Mouse (Mus musculus) thymus, postnatal 36 days (tissue): ENCODE results near the gene Bmp7.

ENCODE experiments used
- DNase-seq, 2 experiments: peaks; one replicate each; pipeline ENCODE4 v3.0.0; 2022; ENCODE audit warnings: mixed read lengths in 2 of 2

Gene Bmp7

DNA sequence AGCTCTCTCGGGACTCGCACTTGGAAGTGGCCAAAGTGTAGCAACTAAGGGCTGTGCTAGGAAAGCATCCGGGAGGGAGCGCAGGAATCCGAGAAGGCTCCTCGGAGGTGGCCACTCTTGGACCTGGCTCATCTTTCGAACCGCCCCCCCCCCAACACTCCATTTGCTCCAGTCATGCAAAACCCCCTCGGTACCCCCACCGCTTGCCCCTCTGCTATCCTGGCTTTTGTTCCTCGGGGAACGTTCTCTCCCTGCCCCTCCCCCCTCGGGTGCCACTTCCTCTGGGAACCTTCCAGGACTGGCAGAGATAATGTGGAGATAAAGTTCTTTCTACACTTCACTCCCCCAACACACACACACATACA is 660 bp upstream of the Bmp7 start:
- no peak for DNase-seq

DNA sequence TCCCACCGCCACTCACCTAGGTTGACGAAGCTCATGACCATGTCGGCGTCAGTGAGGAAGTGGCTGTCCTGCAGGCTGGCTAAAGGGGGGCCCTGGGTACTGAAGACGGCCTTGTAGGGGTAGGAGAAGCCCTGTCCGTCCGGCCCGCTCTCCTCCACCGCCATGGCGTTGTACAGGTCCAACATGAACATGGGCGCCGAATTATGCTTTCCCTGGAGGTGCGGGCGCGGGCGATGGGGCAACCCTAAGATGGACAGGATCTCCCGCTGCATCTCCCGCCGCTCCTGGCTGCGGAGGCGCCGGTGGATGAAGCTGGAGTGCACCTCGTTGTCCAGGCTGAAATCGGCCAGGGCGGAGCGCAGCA is 500 bp downstream of the Bmp7 start:
- DNase-seq, result no peak

DNA sequence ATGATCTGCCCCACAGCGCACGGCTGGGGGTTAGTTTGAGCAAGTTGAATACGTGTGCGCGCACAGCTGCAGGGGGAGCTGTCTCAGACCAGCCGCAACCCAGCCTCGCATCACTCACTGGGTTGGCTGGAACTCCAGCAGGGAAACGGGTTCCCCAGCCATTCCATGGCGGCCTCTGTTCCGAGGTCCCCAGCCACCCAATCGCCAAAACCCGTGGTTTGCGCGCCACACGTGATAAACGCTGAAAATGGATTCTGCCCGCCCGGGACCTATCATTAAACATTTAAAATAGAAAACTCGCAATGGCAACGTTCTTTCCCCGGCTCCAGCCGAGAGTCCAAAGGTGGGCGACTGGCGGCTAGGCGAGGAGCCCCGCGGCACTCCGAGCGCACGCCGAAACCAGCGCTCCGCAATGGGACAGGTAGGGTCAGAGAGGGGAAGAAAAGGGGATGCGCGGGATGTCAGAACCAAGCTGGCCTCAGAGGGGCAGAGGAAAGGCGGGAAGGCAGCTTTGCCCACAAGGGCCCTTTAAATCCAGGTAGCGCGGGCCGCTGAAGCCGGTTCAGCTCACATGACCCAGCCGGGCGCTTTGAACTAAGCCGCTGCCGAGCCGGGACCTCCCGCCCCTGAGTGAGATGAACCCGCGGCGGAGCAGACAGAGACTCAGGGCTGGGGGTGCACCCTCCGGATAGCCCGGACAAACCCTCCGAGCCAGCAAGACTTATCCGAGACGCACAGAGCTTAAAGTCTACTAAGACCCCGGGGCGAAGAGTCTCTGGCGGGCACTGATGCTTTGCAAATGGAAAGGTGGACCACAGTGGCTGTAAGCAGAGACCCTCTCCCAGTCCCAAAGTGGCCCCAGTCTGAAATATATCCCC is 1.1 kb downstream of the Bmp7 start:
- peak; percentile 60 to 72 for DNase-seq

DNA sequence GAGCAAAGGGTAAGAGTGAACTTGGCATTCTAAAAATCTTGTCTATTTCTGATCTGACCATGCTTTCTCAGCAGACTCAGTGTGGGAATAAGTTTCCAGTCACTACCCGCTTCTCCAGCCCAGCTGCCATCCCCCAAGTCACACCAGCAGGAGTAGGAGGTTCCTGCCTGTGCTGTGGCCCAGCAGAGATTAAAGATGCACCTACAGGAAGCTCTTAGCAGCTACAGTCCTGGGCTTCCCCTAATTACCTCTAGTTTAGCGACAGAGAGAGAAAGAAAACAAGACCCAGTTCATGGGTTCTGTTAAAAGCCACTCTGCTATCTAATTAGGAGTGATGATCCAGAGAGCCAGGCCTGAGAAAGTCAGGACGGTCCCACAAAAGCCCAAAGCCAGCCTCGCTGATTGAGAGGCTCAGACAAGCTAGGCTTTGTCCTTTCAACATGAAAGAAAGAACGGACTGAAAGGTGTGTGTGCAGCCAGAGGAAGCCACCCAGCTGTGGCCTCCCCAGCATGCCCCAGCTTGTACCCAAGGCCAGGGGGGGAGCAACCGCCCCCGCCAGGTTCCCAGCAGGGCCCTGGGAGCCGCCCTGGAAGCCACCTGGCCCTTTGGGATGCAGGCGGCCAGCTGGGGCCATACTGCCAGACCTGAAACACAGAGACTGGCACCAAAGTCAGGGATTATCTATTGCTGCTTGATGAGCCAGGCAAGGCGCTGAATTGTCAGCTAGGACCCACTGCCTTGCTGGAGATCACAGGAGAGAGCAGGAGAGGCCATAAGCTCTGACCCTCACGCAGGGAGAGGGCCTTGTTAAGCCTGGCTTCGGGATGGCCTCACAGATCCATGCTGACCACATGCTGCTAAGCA is 2.6 kb downstream of the Bmp7 start:
- DNase-seq, result peak; percentile 20 to 42

DNA sequence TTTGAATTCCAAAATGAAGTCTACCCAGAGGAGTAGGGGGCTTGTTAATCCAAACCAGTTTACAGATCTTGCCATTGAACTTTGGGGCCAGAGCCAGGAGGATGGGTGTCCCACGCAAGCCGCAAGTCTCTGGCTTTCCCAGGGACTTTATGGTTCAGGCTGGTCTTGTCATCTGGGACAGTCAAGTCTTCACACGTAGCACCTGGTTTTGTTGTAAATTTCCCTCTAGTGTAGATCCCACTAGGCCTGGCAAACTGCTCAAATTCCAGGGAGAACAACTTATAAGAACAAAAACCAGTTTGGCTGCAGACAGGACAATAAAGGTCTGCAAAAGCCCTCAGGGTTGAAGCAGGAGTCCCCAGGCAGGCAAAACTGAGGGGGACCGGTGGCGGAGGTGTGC is 3.3 kb downstream of the Bmp7 start:
- DNase-seq, result no peak

DNA sequence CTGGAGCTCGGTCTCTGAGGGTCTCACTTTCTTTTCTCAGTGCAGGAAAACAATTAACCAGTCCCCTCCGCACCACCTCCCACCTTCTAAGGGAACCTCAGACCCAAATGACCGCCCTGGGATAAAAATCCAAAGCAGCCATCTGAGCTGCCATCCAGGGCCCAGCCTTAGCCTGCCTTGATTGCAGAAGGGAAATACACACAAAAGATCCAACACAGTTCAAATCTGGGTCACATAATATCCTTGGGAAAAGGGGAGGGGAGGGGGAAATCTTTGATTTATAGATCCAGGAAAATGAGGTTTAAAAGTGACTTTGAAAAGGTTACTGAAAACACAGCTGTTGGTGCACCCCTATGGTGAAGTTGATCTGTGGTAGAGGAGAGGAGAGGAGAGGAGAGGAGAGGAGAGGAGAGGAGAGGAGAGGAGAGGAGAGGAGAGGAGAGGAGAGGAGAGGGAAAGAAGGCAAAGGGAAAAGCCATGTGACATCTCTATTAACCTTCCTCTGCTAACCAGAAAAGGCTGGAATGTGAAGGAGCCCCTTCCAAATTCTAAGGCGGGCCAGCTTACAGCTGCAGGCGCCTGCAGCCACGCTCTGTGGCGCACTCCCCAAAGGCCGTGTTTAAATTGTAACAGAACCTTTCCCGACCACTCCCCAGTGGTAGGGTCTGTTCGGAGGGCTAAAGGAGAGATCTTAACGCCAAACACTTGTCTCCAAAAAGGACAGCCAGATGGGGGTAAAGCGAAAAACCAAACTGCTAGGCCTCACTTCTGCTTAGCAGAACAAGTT is 4.2 kb downstream of the Bmp7 start:
- DNase-seq, result no peak

DNA sequence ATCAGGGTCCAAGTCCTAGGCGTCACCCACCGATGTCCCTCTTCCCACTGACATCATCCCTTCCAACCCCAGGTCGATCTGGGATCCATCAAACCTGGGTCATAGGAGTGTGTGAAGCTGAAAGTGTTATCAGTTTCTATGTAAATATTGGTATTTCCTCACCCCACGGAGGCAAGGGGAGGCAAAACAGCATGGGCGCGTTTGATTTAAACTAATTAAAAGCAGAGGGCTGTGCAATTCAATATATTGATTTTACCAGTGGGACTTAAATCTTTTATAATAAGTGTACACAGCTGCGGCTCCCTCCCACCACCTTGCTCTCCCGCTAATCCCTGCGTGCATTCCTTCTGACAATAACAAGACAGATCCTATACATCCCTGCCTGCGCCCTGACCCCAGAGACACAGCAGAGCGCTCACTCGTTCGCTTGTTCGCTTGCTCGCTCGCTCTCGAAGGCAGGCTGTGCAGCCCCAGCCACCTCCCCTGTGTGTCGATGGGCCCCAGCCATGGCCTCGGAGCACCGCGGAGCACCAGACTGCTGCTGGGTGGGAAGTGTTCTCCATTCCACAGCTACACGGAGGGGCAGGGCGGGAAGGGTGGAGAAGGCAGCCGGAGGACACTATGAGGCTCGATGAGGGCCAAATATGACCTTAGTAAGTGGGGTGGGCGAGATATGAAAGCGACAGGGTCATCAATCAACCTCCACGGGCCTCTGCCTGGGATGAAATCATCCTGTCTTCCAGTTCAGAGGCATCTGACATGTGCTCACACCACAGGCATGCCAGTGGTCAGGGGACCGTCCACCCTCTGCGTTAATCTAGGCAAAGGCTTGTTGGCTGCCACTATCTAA is 5.0 kb downstream of the Bmp7 start:
- DNase-seq, result no peak

DNA sequence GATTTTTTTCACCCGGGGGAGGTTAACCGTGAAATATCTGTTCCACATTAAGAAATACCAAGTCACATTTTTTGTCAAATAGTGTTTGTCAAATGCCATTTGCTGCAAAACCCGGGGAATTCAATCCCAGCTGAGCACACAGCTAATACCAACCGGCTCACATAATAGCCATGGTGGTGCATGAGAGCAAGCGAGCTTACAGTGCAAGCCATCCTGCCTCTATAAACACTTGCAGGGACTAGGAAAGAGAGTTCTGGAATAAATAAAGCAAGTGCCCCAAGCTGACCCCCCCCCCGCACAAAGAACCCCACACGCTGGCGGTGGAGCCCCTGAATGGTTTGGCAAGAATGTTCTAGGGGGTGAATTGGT is 5.7 kb downstream of the Bmp7 start:
- DNase-seq, result no peak

DNA sequence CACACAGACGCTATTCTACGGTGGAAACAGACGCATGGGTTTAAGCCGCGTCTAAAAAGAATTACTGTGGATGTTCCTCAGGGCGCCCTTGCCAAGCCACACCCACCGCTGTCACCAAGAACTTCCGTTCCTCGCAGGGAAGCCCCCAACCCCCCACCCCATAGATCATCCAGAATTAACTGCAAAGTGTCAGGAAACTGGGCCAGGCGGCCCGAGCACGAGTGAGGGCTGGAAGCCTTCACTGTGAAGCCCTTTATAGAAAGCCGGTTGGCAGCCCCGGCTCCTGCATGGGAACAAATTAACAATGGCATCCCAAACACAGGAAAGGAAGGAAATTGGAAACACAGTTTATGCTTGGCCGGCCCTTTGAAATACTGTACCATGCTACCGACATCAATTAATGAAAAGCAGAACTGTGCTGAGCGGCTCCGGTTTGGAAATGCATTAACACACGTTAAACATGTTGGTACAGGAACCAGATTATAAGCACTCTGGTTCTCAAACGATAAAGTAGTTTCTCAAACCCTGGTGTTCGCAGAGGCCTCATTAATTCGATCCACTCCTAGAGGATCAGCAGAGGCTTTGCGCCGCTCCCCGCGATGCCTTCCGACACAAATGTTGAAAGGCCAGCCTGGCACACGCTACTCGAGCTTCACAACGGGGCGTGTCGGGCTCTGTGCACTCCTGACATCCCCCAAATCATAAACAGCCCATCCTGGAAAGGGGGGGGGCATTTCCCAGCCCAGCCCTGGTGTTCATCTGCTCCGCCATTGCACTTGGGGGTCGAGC is 6.3 kb downstream of the Bmp7 start:
- peak; percentile 48 to 62 for DNase-seq

DNA sequence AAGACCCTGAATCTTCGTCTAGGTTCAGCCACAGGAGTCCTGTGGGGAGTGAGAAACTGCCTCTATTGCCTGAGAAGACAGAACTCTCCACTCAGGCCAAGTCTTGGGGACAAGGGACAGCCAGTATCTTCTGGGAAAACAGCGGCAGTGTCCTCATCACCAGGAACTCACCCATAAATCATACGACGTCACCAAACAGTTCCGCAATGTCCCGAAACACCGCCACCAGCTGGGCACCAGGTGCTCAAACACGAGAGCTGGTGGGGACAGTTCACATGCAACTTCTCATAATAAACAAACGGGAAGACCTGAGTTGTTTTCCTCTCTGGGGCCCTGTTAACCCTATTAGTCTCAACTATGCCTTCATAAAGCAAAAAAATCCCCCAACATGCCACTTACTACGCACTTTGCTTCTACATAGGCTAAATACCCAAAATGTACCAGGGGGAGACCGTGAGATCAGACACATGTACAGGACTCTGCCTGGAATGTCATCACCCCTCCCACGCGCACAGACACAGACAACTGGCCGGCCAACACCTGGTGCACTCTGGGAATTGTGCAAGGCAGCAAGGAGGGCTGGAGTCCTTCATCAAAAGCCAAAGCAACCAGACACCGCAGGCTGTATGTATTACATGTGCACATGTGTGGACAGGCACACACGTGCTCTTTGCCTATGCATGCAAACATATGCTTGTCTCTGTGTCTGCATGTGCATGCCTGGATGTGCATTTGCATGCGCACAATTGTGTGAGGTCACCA is 8.8 kb downstream of the Bmp7 start:
- no peak for DNase-seq

DNA sequence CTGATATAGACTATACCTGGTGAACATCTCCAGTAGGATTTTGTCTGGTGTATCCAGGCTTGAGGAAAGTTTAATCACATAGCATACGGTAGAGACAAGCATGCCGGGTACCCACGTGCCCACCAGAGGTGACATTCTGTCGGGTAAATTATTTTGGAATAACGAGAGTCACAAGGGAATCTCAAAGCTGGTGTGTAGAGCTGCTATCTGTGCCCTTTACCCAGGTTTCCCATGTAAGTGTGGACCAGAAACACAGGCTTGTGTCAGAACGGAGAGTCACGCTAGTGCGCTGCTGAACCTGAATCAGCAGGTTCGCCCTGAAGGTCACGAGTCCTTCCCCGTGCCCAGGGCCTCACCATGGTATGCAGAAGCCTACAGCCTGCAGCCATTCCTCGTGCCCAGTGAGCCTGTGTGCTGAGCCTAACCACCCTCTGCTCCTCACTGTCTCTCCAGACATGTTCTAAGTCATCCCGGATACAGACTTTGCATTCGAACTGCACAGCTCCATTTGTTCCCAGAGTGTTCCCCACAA is 10.2 kb downstream of the Bmp7 start:
- DNase-seq, result no peak

DNA sequence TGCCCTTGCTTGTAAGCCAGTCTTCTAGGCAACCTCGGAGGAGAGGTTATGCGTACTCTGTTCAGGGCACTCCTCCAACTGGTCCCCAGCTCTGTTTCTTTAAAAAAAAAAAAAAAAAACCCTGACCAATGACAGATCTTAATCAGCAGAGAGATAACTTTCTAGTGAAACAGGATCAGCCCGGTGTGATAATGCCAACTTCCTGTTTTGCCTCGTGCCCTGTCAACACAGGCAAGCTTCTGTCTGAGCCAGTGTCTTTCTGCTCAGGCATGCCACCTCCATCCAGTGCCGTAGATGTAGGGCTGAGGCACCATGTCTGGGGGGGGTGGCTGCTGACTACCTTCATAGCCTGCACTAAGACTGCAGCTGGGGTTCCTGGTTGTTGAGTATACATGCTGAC is 12.5 kb downstream of the Bmp7 start:
- DNase-seq, result peak; percentile 29 to 44

DNA sequence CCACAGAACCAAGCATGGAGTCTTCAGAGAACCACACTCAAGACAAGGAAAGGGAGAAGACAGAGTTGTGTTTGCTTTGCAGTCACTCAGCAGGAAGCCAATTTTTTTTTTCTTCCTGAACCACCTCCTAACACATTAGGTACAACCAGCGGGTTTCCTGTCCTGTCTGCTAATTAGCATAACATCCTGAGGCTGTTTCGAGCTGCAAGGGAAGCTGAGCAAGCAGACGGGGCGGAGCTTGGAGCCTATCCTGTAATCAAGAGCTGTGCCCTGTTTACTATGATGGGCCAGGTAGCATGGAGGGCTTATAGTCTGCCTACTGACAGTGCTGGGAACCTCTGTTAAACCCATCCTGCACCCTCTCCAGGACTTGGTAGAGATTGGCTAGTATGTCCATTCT is 13.8 kb downstream of the Bmp7 start:
- no peak for DNase-seq

DNA sequence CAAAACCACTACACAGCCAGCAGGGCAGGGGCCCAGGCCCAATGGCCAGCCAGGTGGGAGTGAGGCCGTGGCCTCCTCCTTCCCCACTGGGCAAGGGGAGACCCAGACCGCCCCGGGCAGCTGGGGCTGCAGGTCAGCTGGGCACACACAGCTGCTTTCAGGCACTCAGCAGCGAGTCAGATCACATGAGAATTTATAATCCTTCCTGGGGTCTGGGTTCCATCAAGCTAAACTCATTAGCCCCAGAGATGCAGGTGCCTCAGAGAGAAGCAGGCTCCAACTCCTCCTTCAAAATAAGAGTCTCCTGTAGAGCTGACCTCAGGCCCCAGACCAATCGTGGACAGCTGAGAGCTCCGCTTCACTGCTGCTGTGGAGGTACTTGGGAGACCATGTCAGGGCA is 15.2 kb downstream of the Bmp7 start:
- no peak for DNase-seq

DNA sequence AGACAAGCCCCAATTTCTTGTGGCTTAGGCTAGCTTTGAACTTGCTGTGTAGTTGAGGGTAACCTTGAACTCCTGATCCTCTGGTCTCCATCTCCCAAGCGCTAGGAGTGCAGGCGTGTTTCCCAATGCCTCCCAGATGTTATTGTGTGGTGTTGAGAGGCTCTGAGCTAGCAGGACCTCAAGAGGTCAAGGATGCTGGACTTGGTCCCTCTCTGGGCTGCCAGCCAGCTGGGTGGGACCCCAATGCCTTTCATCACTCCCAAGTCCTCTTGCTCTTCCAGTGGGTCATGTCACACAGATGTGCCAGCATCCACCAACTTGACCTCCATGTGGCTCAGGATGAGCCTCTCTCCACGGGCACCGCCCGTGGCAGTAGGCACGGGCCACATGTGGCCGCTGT is 16.9 kb downstream of the Bmp7 start:
- DNase-seq, result no peak

DNA sequence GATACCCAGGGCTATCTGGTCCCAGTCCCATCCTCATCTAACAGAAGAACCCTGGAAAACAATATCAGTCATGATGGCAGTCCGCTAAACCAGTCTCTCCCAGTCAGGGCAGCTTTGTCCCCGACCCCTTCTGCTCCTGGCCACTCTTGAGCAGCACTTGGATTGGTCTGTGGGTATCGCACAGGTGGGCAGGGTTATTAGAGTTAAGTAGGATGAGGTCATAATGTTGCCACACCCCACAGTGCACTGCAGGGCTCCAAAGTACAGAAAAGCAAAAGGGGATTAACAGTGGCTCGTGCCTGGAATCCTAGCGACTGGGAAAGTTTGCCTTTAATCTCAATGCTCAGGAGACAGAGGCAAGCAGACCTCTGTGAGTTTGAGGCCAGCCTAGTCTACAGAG is 17.5 kb downstream of the Bmp7 start:
- DNase-seq, result no peak

DNA sequence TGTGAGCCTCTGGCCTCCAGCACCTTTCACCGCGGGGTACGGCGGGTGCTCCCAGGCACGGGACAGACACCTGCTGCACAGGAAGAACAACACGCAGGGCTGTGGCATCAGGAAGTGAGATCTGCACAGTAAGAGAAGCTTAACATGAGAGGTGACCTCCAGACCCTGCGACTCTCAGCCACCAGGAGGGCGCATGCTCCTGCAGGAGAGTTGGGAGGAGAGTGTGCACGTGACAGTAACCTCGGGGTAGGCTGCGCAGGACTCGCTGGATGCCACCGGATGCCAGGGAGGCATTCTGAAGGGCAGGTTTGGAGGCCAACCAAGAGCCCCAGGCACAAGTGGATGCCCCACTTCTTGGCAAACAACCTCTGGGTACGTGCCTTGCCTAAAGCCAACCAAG is 26.1 kb downstream of the Bmp7 start:
- DNase-seq, result peak; percentile 69 to 82

DNA sequence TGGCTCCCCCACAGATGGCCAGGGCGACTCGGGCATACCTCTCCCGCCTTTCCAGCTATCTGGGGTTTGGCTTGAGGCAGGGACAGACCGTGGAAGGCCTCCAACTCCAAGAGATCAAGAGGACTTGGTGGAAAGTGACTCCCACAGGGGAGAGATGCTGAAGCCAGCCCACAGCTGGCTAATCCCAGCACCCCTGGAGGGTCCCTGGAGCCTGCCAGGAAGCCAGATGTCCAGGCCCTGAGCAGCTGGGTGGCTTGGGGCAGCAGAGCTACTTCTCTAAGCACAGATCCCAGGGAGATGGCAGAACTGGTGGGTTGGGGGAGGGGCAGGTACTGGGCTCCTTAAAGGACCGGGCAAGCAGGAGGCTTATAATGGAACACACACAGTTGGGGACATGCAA is 28.4 kb downstream of the Bmp7 start:
- no peak for DNase-seq

DNA sequence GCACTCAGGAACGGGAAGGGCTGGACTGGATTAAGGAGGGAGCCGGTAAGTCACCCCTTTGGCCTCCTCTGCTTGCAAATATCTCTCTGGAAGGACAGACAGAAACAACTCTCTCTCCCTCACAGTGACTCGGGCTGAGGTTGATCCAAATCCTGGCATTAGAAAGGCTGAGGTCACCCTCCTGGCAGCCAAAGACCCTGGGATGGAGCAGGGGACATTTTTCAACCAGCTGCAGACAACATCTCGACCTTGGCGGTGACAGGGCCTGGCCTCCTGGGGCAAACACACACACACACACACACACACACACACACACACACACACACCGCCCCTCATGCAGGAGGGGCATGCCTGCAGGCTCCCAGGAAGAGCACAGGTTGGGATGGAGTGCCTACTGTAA is 29.0 kb downstream of the Bmp7 start:
- DNase-seq, result no peak

DNA sequence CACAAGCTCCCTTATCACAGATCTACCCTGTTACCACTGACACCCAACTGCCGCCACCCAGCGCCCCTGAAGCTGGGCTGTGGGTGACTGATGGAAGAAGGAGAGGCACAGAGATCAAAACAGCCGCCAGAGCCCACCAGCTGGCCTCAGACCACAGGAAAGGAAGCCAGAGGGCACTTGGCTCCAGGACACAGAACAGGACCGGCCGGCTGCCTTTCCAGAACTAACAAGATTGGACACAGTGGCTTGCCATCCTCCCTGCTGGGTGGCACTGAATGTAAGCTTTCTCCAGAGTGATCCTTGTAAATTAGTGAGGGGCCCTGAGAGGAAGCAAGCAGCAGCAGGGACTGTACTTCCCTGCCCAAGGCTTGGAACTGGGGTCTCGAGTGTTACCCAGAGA is 30.7 kb downstream of the Bmp7 start:
- DNase-seq, result no peak

DNA sequence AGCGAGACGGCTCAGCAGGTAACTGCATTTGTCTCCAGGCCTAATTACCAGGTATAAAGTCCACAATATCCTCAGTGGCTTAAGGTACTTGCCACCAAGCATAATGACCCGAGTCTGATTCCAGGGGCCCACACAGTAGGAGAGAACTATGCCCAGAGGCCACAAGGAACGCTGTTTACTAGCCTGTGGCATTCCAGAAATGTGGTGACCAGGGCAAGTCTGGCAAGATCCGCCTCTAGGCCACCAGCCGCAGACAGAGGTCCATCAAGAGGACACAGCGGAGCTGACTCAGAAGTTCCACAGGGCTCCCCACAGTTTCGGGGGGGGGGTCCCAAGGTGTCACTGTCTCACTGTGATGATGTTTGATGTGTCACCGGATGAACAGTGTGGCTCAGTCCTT is 34.0 kb downstream of the Bmp7 start:
- DNase-seq, result no peak
